Mouse (Mus musculus) midbrain, embryonic 15.5 days (tissue): ENCODE measurements at regions not wholly inside any gene's neighbourhood (a gene's known extent, or its start where the extent isn't known, plus 50 kb on each side); places are given as distances from the start of the nearest gene placed in this dataset.

Experiments used
- ATAC-seq: fragments of 200-750 bp; cut with Nextera tagmentation; replicated peaks from 2 replicates; pipeline ENCODE4 v1.8.0; 2017; ENCODE audit warnings: moderate TSS enrichment
- H3K27ac ChIP-seq: fragments of 300-500 bp; sonication (generic); 2 replicates; pipeline ENCODE4 v1.5.1; 2015; ENCODE audit warnings: mild to moderate bottlenecking, inconsistent platforms
- H3K27me3 ChIP-seq: fragments of 300-500 bp; sonication (generic); replicated peaks from 2 replicates; pipeline ENCODE4 v1.6.1; 2015; ENCODE audit warnings: inconsistent platforms
- H3K36me3 ChIP-seq: fragments of 300-500 bp; sonication (generic); replicated peaks from 2 replicates; pipeline ENCODE4 v1.6.1; 2015; ENCODE audit warnings: inconsistent platforms
- H3K4me1 ChIP-seq: fragments of 300-500 bp; sonication (generic); 2 replicates; pipeline ENCODE4 v1.6.1; 2015; ENCODE audit warnings: inconsistent platforms
- H3K4me2 ChIP-seq: fragments of 300-500 bp; sonication (generic); 2 replicates; pipeline ENCODE4 v1.6.1; 2015; ENCODE audit warnings: inconsistent platforms, mild to moderate bottlenecking, moderate library complexity
- H3K4me3 ChIP-seq: fragments of 300-500 bp; sonication (generic); 2 replicates; pipeline ENCODE4 v1.5.1; 2015; ENCODE audit warnings: mild to moderate bottlenecking, inconsistent platforms
- H3K9ac ChIP-seq: fragments of 300-500 bp; sonication (generic); 2 replicates; pipeline ENCODE4 v1.6.1; 2015; ENCODE audit warnings: mild to moderate bottlenecking, inconsistent platforms
- H3K9me3 ChIP-seq: fragments of 300-500 bp; sonication (generic); 2 replicates; pipeline ENCODE4 v1.6.1; 2016; ENCODE audit warnings: inconsistent platforms
- WGBS: fragments of 180-500 bp; shearing (Covaris S2); methylation state at CpG from one replicate; pipeline ENCODE4 v1.1.7; 2015; ENCODE audit warnings: mixed read lengths; 5-methylcytosine and 5-hydroxymethylcytosine counted together

GRCm38 (mm10) chr12:46507829-46508228 lies 310.9 kb downstream of the Nova1 start:
- no peaks in the 10 kb centered on the region for H3K36me3 ChIP-seq

GRCm38 (mm10) chr12:46492465-46492864 lies 326.3 kb downstream of the Nova1 start:
- no peak overlapping the region for H3K4me3 ChIP-seq
- no peak overlapping the region for H3K4me2 ChIP-seq
- no peak overlapping the region for H3K27ac ChIP-seq
- 26% methylated on average over 6 of the region's 6 CpGs for WGBS
- 0 out of 2 replicates have a peak, but pooled peaks have one; percentile 56 for ATAC-seq
- no peaks in the 10 kb centered on the region for H3K36me3 ChIP-seq
- no peaks in the 10 kb centered on the region for H3K27me3 ChIP-seq
- peaks cover 7% of the 10 kb centered on the region; the same call in 1 of the 2 replicates for H3K4me1 ChIP-seq
- no peak overlapping the region for H3K9ac ChIP-seq
- no peaks in the 10 kb centered on the region for H3K9me3 ChIP-seq

More at GRCm38 (mm10) chr12:46507829-46508228, 310.9 kb downstream of the Nova1 start:
- Histone ChIP-seq H3K4me2 (no peak overlapping the region), H3K27me3 (no peaks in the 10 kb centered on the region), H3K4me3 (no peak overlapping the region), H3K4me1 (no peaks in the 10 kb centered on the region), H3K9ac (no peak overlapping the region), H3K9me3 (no peaks in the 10 kb centered on the region), H3K27ac (no peak overlapping the region)
- 73% methylated on average over 3 of the region's 3 CpGs for WGBS
- no peak for ATAC-seq

GRCm38 (mm10) chr12:46450888-46451287 lies 367.8 kb downstream of the Nova1 start:
- H3K4me1 ChIP-seq, result no peaks in the 10 kb centered on the region
- no peaks in the 10 kb centered on the region for H3K36me3 ChIP-seq
- H3K27me3 ChIP-seq, result no peaks in the 10 kb centered on the region
- H3K4me2 ChIP-seq, result no peak overlapping the region
- H3K4me3 ChIP-seq, result no peak overlapping the region
- peak; percentile 48; the same call in 1 of the 2 replicates for ATAC-seq
- H3K9me3 ChIP-seq, result no peaks in the 10 kb centered on the region
- 0 out of 2 replicates have a peak overlapping the region, but pooled peaks have one; percentile 42 for H3K27ac ChIP-seq
- H3K9ac ChIP-seq, result no peak overlapping the region

- Histone ChIP-seq H3K27ac (no peak overlapping the region), H3K9me3 (no peaks in the 10 kb centered on the region), H3K4me3 (no peak overlapping the region), H3K27me3 (no peaks in the 10 kb centered on the region), H3K36me3 (no peaks in the 10 kb centered on the region), H3K4me1 (no peaks in the 10 kb centered on the region), H3K4me2 (no peak overlapping the region), H3K9ac (no peak overlapping the region)
- peak; percentile 75 for ATAC-seq
- WGBS, result 71% methylated on average over 7 of the region's 7 CpGs
Measured at GRCm38 (mm10) chr12:46444644-46445313, 373.9 kb downstream of the Nova1 start.

GRCm38 (mm10) chr12:46419591-46419990 lies 399.1 kb downstream of the Nova1 start:
- Histone ChIP-seq H3K27me3 (no peaks in the 10 kb centered on the region), H3K36me3 (no peaks in the 10 kb centered on the region), H3K4me1 (no peaks in the 10 kb centered on the region), H3K4me3 (no peak overlapping the region), H3K27ac (no peak overlapping the region), H3K9ac (no peak overlapping the region), H3K9me3 (no peaks in the 10 kb centered on the region), H3K4me2 (no peak overlapping the region)
- WGBS, result 89% methylated on average over 4 of the region's 4 CpGs
- ATAC-seq, result no peak

GRCm38 (mm10) chr12:46418990-46419389 lies 399.7 kb downstream of the Nova1 start:
- Histone ChIP-seq H3K27ac (no peak overlapping the region), H3K36me3 (no peaks in the 10 kb centered on the region), H3K27me3 (no peaks in the 10 kb centered on the region), H3K9me3 (no peaks in the 10 kb centered on the region), H3K9ac (no peak overlapping the region), H3K4me3 (no peak overlapping the region), H3K4me1 (no peaks in the 10 kb centered on the region), H3K4me2 (no peak overlapping the region)
- ATAC-seq, result no peak
- WGBS, result 83% methylated on average over 4 of the region's 4 CpGs

GRCm38 (mm10) chr12:46416765-46417404 lies 401.8 kb downstream of the Nova1 start:
- no peak for ATAC-seq
- H3K4me3 ChIP-seq, result no peak overlapping the region
- no peak overlapping the region for H3K4me2 ChIP-seq
- no peaks in the 10 kb centered on the region for H3K36me3 ChIP-seq
- 66% methylated on average over 3 of the region's 3 CpGs for WGBS
- no peaks in the 10 kb centered on the region for H3K9me3 ChIP-seq
- no peaks in the 10 kb centered on the region for H3K27me3 ChIP-seq
- no peak overlapping the region for H3K27ac ChIP-seq
- H3K4me1 ChIP-seq, result no peaks in the 10 kb centered on the region
- no peak overlapping the region for H3K9ac ChIP-seq

GRCm38 (mm10) chr12:46416250-46416649 lies 402.5 kb downstream of the Nova1 start:
- Histone ChIP-seq H3K4me2 (no peak overlapping the region), H3K9ac (no peak overlapping the region), H3K27me3 (no peaks in the 10 kb centered on the region), H3K27ac (no peak overlapping the region), H3K4me3 (no peak overlapping the region), H3K9me3 (no peaks in the 10 kb centered on the region), H3K36me3 (no peaks in the 10 kb centered on the region), H3K4me1 (no peaks in the 10 kb centered on the region)
- ATAC-seq, result peak; percentile 48; the same call in 1 of the 2 replicates

- no peaks in the 10 kb centered on the region for H3K27me3 ChIP-seq
- H3K4me3 ChIP-seq, result no peak overlapping the region
- no peak for ATAC-seq
- no peak overlapping the region for H3K9ac ChIP-seq
- H3K36me3 ChIP-seq, result no peaks in the 10 kb centered on the region
- no peaks in the 10 kb centered on the region for H3K4me1 ChIP-seq
- H3K4me2 ChIP-seq, result no peak overlapping the region
- no peaks in the 10 kb centered on the region for H3K9me3 ChIP-seq
- H3K27ac ChIP-seq, result no peak overlapping the region
Measured at GRCm38 (mm10) chr12:46405674-46406073, 413.1 kb downstream of the Nova1 start.

- peak; percentile 85 for ATAC-seq
- H3K4me1 ChIP-seq, result 0 out of 2 replicates have a peak, but pooled peaks cover 4% of the 10 kb centered on the region
- WGBS, result 0% methylated on average over 14 of the region's 14 CpGs
Measured at GRCm38 (mm10) chr12:46399653-46399975, 419.1 kb downstream of the Nova1 start.

GRCm38 (mm10) chr12:46398875-46399652 lies 419.7 kb downstream of the Nova1 start:
- 0 out of 2 replicates have a peak, but pooled peaks cover 4% of the 10 kb centered on the region for H3K4me1 ChIP-seq
- H3K9ac ChIP-seq, result peak overlapping the region; percentile 54
- no peaks in the 10 kb centered on the region for H3K27me3 ChIP-seq
- H3K9me3 ChIP-seq, result no peaks in the 10 kb centered on the region
- peak overlapping the region; percentile 47 for H3K4me3 ChIP-seq
- no peaks in the 10 kb centered on the region for H3K36me3 ChIP-seq
- H3K4me2 ChIP-seq, result peak overlapping the region; percentile 66
- WGBS, result 2% methylated on average over 23 of the region's 23 CpGs
- ATAC-seq, result peak; percentile 93
- H3K27ac ChIP-seq, result peak overlapping the region; percentile 83

More at GRCm38 (mm10) chr12:46399653-46399975, 419.1 kb downstream of the Nova1 start:
- H3K9ac ChIP-seq, result peak overlapping the region; percentile 54
- H3K36me3 ChIP-seq, result no peaks in the 10 kb centered on the region
- H3K27ac ChIP-seq, result peak overlapping the region; percentile 83
- H3K9me3 ChIP-seq, result no peaks in the 10 kb centered on the region
- H3K4me3 ChIP-seq, result peak overlapping the region; percentile 47
- H3K4me2 ChIP-seq, result peak overlapping the region; percentile 66
- H3K27me3 ChIP-seq, result no peaks in the 10 kb centered on the region

- Histone ChIP-seq H3K4me1 (0 out of 2 replicates have a peak, but pooled peaks cover 4% of the 10 kb centered on the region), H3K9ac (no peak overlapping the region), H3K4me2 (no peak overlapping the region), H3K4me3 (no peak overlapping the region), H3K27ac (no peak overlapping the region), H3K36me3 (no peaks in the 10 kb centered on the region), H3K27me3 (no peaks in the 10 kb centered on the region), H3K9me3 (no peaks in the 10 kb centered on the region)
- 77% methylated on average over 4 of the region's 4 CpGs for WGBS
- ATAC-seq, result no peak
Measured at GRCm38 (mm10) chr12:46395245-46395644, 423.5 kb downstream of the Nova1 start.
